Mouse (Mus musculus) heart, embryonic 11.5 days (tissue): ENCODE results near the gene Diaph3. TPM values are rescaled to one million over a fixed set of nuclear protein-coding genes. Genes with fewer than 3 reads are reported as not detected.
A peak's percentile ranks its signal among the peaks of the same experiment; 100 is the strongest.

Experiments used
- ATAC-seq: fragments of 200-750 bp; cut with Nextera tagmentation; replicated peaks from 2 replicates; pipeline ENCODE4 v1.8.0; 2017; ENCODE audit warnings: moderate library complexity; ENCODE audit not compliant: insufficient number of reproducible peaks, low FRiP score, low TSS enrichment
- H3K27ac ChIP-seq: fragments of 300-500 bp; sonication (generic); 2 replicates; pipeline ENCODE4 v1.5.1; 2014; ENCODE audit warnings: mild to moderate bottlenecking, low read depth, low read length
- H3K27me3 ChIP-seq: fragments of 300-500 bp; sonication (generic); 2 replicates; pipeline ENCODE4 v1.6.1; 2014; ENCODE audit warnings: mild to moderate bottlenecking, low read length, mixed read lengths; ENCODE audit not compliant: control insufficient read depth, insufficient read depth
- H3K36me3 ChIP-seq: fragments of 300-500 bp; sonication (generic); 2 replicates; pipeline ENCODE4 v1.6.1; 2014; ENCODE audit warnings: mild to moderate bottlenecking, low read length, moderate library complexity, mixed read lengths; ENCODE audit not compliant: control insufficient read depth, insufficient read depth
- H3K4me1 ChIP-seq: fragments of 300-500 bp; sonication (generic); 2 replicates; pipeline ENCODE4 v1.6.1; 2014; ENCODE audit warnings: low read length; ENCODE audit not compliant: control insufficient read depth, insufficient read depth
- H3K4me2 ChIP-seq: fragments of 300-500 bp; sonication (generic); 2 replicates; pipeline ENCODE4 v1.6.1; 2014; ENCODE audit warnings: mild to moderate bottlenecking, moderate library complexity
- H3K4me3 ChIP-seq: fragments of 300-500 bp; sonication (generic); 2 replicates; pipeline ENCODE4 v1.5.1; 2014; ENCODE audit warnings: low read depth, low read length
- H3K9ac ChIP-seq: fragments of 300-500 bp; sonication (generic); 2 replicates; pipeline ENCODE4 v1.6.1; 2014; ENCODE audit warnings: mild to moderate bottlenecking, low read depth, low read length, moderate library complexity
- H3K9me3 ChIP-seq: fragments of 300-500 bp; sonication (generic); replicated peaks from 2 replicates; pipeline ENCODE4 v1.6.1; 2016; ENCODE audit warnings: low read length; ENCODE audit not compliant: control insufficient read depth
- WGBS: fragments of 180-500 bp; shearing (Covaris S2); extraction: QIAGEN DNeasy Blood & Tissue Kit; methylation state at CpG from one replicate; pipeline ENCODE4 v1.1.7; 2014; ENCODE audit not compliant: insufficient replicate concordance; 5-methylcytosine and 5-hydroxymethylcytosine counted together
- polyA plus RNA-seq: library from polyadenylated mRNA; unstranded; fragments of >200 nt; fragmentation: Nextera tagmentation; extraction: Ambion mirVana; gene quantifications from 2 replicates; pipeline ENCODE4 v1.2.1, GENCODE M21; 2014

The Diaph3 gene
- polyA plus RNA-seq, 1 experiment from 2014 or later, result 24.2 TPM

GRCm38 (mm10) chr14:86936424-86936823, 204.6 kb downstream of the Diaph3 start:
- Histone ChIP-seq H3K27me3 (no peaks in the 10 kb centered on the region), H3K27ac (no peak overlapping the region), H3K4me1 (no peaks in the 10 kb centered on the region), H3K4me2 (no peak overlapping the region), H3K4me3 (no peak overlapping the region), H3K9ac (no peak overlapping the region), H3K36me3 (no peaks in the 10 kb centered on the region), H3K9me3 (no peaks in the 10 kb centered on the region)
- 81% methylated on average over 3 of the region's 3 CpGs for WGBS
- no peak for ATAC-seq

GRCm38 (mm10) chr14:86930763-86931162, 210.3 kb downstream of the Diaph3 start:
- Histone ChIP-seq H3K27me3 (no peaks in the 10 kb centered on the region), H3K9ac (no peak overlapping the region), H3K9me3 (no peaks in the 10 kb centered on the region), H3K27ac (no peak overlapping the region), H3K4me2 (no peak overlapping the region), H3K4me3 (no peak overlapping the region), H3K4me1 (no peaks in the 10 kb centered on the region), H3K36me3 (no peaks in the 10 kb centered on the region)
- ATAC-seq, result no peak
- 82% methylated on average over 4 of the region's 4 CpGs for WGBS

GRCm38 (mm10) chr14:86926827-86927226, 214.2 kb downstream of the Diaph3 start:
- no peaks in the 10 kb centered on the region for H3K4me1 ChIP-seq
- ATAC-seq, result no peak
- H3K27ac ChIP-seq, result no peak overlapping the region
- H3K36me3 ChIP-seq, result no peaks in the 10 kb centered on the region
- no peaks in the 10 kb centered on the region for H3K27me3 ChIP-seq
- no peak overlapping the region for H3K9ac ChIP-seq
- no peak overlapping the region for H3K4me2 ChIP-seq
- no peak overlapping the region for H3K4me3 ChIP-seq
- H3K9me3 ChIP-seq, result no peaks in the 10 kb centered on the region
- WGBS, result 93% methylated on average over 7 of the region's 7 CpGs

- Histone ChIP-seq H3K4me1 (no peaks in the 10 kb centered on the region), H3K4me3 (no peak overlapping the region), H3K9me3 (no peaks in the 10 kb centered on the region), H3K27me3 (no peaks in the 10 kb centered on the region), H3K27ac (no peak overlapping the region), H3K4me2 (no peak overlapping the region), H3K36me3 (no peaks in the 10 kb centered on the region), H3K9ac (no peak overlapping the region)
- no peak for ATAC-seq
These were observed 242.1 kb downstream of the Diaph3 start for GRCm38 (mm10) chr14:86898898-86899297.

DNA sequence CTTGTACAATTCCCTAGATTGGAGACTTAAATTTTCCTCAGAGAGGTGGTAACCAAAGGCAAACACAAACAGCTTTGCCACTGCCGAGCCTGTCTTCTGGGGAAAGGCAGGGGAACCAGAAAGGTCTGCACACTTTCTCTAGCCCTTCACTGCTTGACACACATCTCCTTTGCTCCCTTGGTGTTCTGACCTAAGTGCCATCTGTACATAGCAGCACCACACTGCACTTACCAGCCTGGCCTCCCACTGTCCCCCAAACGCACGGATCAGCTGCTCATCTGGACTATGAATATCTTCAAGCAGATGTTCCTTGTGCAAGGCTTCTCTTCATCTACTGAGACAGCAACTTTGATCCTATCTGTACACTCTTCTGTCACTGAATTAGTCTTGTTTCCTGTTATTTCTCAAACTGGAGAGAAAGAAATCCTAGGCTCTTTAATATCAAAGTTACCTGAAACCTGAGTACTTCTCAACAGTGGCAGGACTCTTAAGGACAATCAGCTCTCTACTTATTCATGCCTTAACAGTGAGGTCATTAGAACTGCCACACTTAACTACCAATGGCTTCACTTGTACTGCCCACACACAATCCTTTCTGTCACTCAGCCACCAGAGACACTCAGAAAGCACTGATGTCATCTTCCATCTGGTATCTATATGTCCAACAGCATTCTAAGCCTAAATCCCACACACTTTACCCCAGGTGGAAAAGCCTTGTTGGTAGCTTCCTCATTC, 251.8 kb downstream of the Diaph3 start:
- peak; percentile 42 for ATAC-seq
- no peak overlapping the region for H3K9ac ChIP-seq
- 0 out of 2 replicates have a peak overlapping the region, but pooled peaks have one; percentile 5 for H3K4me3 ChIP-seq
- 0 out of 2 replicates have a peak overlapping the region, but pooled peaks have one; percentile 35 for H3K27ac ChIP-seq
- no peaks in the 10 kb centered on the region for H3K4me1 ChIP-seq
- H3K36me3 ChIP-seq, result no peaks in the 10 kb centered on the region
- no peaks in the 10 kb centered on the region for H3K27me3 ChIP-seq
- 50% methylated on average over 3 of the region's 3 CpGs for WGBS
- no peaks in the 10 kb centered on the region for H3K9me3 ChIP-seq
- peak overlapping the region; percentile 35 for H3K4me2 ChIP-seq

- H3K4me3 ChIP-seq, result no peak overlapping the region
- H3K4me1 ChIP-seq, result no peaks in the 10 kb centered on the region
- H3K9ac ChIP-seq, result no peak overlapping the region
- ATAC-seq, result no peak
- WGBS, result 59% methylated on average over 5 of the region's 5 CpGs
- H3K36me3 ChIP-seq, result no peaks in the 10 kb centered on the region
- H3K27ac ChIP-seq, result no peak overlapping the region
- H3K4me2 ChIP-seq, result no peak overlapping the region
- no peaks in the 10 kb centered on the region for H3K27me3 ChIP-seq
- no peaks in the 10 kb centered on the region for H3K9me3 ChIP-seq
These were observed 255.5 kb downstream of the Diaph3 start for GRCm38 (mm10) chr14:86885417-86886098.

DNA sequence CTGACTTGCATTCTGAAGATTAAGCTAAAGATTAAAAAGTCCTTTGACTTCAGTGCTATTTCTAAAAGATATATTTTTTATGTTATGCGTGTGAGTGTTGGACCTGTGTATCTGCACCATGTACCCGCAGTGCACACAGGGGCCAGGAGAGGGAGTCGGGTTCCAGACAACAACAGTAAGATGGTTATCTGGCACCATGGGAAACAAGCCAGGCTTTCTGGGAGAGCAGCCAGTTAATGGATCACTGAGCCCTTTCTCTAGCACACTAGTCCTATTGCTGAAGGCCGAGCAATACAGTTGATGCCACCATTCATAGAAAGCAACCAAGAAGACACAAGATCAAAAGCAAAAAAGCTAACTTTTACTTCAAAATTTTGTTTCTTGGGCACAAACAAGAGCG, 271.5 kb downstream of the Diaph3 start:
- WGBS, result 83% methylated on average over 5 of the region's 5 CpGs
- Histone ChIP-seq H3K36me3 (no peaks in the 10 kb centered on the region), H3K4me1 (no peaks in the 10 kb centered on the region), H3K27ac (no peak overlapping the region), H3K27me3 (no peaks in the 10 kb centered on the region), H3K9ac (no peak overlapping the region), H3K4me2 (no peak overlapping the region), H3K4me3 (no peak overlapping the region), H3K9me3 (no peaks in the 10 kb centered on the region)
- no peak for ATAC-seq

- no peak overlapping the region for H3K4me3 ChIP-seq
- H3K27me3 ChIP-seq, result no peaks in the 10 kb centered on the region
- no peak overlapping the region for H3K4me2 ChIP-seq
- H3K27ac ChIP-seq, result no peak overlapping the region
- H3K9ac ChIP-seq, result no peak overlapping the region
- WGBS, result 90% methylated on average over 3 of the region's 3 CpGs
- no peaks in the 10 kb centered on the region for H3K36me3 ChIP-seq
- no peak for ATAC-seq
- no peaks in the 10 kb centered on the region for H3K9me3 ChIP-seq
- no peaks in the 10 kb centered on the region for H3K4me1 ChIP-seq
These were observed 273.9 kb downstream of the Diaph3 start for GRCm38 (mm10) chr14:86867143-86867542.

DNA sequence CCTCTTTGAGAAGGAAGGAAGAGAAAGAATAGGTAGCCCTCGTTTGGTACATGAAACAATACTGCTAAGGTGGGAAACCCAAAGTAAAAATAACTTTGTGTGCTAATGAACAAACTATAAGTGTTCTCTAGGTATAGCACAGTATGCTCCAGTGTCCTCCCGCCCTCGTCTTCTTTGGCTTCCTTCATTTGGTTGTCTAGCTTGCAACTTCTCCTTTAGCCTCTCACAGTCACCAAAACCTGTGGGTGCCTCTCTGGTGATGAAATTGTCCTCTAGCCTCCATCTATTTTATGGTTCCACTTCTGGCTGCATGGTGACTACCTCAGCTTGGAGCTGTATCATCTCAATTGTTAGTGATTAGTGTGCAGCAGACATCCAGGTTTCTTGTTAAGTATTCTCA, 277.0 kb downstream of the Diaph3 start:
- 89% methylated on average over 3 of the region's 3 CpGs for WGBS
- Histone ChIP-seq H3K27me3 (no peaks in the 10 kb centered on the region), H3K36me3 (no peaks in the 10 kb centered on the region), H3K9ac (no peak overlapping the region), H3K9me3 (no peaks in the 10 kb centered on the region), H3K4me3 (no peak overlapping the region), H3K4me1 (no peaks in the 10 kb centered on the region), H3K4me2 (no peak overlapping the region), H3K27ac (no peak overlapping the region)
- ATAC-seq, result no peak
